Mouse (Mus musculus) lung, adult 18-20 months (tissue): ENCODE results near the gene Slc30a3.
A peak's percentile ranks its signal among the peaks of the same experiment; 100 is the strongest.

Experiments used
- DNase-seq, 2 experiments: peaks; one replicate each; pipeline ENCODE4 v3.0.0; 2022; ENCODE audit warnings: mixed read lengths in 2 of 2

Slc30a3 gene

GRCm38 (mm10) chr5:31108000-31108490, at the start of gene Slc30a3:
Slc30a3 (minus strand) TSS chr5:31108237.
- DNase-seq: no peak

- DNase-seq: peak; percentile 90 to 92
Observed at GRCm38 (mm10) chr5:31154152-31154553, 46.1 kb upstream of the Slc30a3 start, which contains the start of gene Mpv17. Mpv17 (minus strand) TSS chr5:31154251.

GRCm38 (mm10) chr5:31153516-31154151, 45.6 kb upstream of the Slc30a3 start:
- peak in 1 of 2 experiments; percentile 10 for DNase-seq

GRCm38 (mm10) chr5:31151746-31152145, 43.7 kb upstream of the Slc30a3 start:
- peak in 1 of 2 experiments; percentile 14 for DNase-seq

GRCm38 (mm10) chr5:31149781-31150180, 41.7 kb upstream of the Slc30a3 start:
- DNase-seq: peak in 1 of 2 experiments; percentile 21

- no peak for DNase-seq
Observed at GRCm38 (mm10) chr5:31138968-31139425, 31.0 kb upstream of the Slc30a3 start.

- no peak for DNase-seq
Observed at GRCm38 (mm10) chr5:31138241-31138967, 30.4 kb upstream of the Slc30a3 start, which contains the start of gene Ucn. Ucn (minus strand) TSS chr5:31138829.

- DNase-seq: no peak
Observed at GRCm38 (mm10) chr5:31137658-31138057, 29.6 kb upstream of the Slc30a3 start.

GRCm38 (mm10) chr5:31136730-31137424, 28.8 kb upstream of the Slc30a3 start:
- no peak for DNase-seq

- no peak for DNase-seq
Observed at GRCm38 (mm10) chr5:31126050-31126449, 18.0 kb upstream of the Slc30a3 start.

GRCm38 (mm10) chr5:31123481-31123880, 15.4 kb upstream of the Slc30a3 start:
- no peak for DNase-seq

- DNase-seq: no peak
Observed at GRCm38 (mm10) chr5:31121111-31121510, 13.1 kb upstream of the Slc30a3 start.

- DNase-seq: no peak
Observed at GRCm38 (mm10) chr5:31116912-31117311, 8.9 kb upstream of the Slc30a3 start.

- DNase-seq: no peak
Observed at GRCm38 (mm10) chr5:31116354-31116753, 8.3 kb upstream of the Slc30a3 start, which contains the start of gene Trim54. Trim54 (plus strand) TSS chr5:31116712.

GRCm38 (mm10) chr5:31110781-31111180, 2.7 kb upstream of the Slc30a3 start:
- no peak for DNase-seq

- no peak for DNase-seq
Observed at GRCm38 (mm10) chr5:31105814-31106335, 2.2 kb downstream of the Slc30a3 start, which contains the start of gene Dnajc5g. Dnajc5g (plus strand) TSS chr5:31106285.

- DNase-seq: no peak
Observed at GRCm38 (mm10) chr5:31095711-31096480, 12.1 kb downstream of the Slc30a3 start.

GRCm38 (mm10) chr5:31094799-31095691, 13.0 kb downstream of the Slc30a3 start:
- peak; percentile 74 to 80 for DNase-seq

- no peak for DNase-seq
Observed at GRCm38 (mm10) chr5:31094100-31094798, 13.8 kb downstream of the Slc30a3 start.
